Mouse (Mus musculus) olfactory bulb, adult 2 months (tissue): Measurements from ENCODE around the gene Pxmp4.

ENCODE experiments used
- CTCF ChIP-seq: fragments of 200-500 bp; IDR thresholded peaks from 2 replicates; pipeline ENCODE4 v1.5.1; 2012; ENCODE audit warnings: low read depth, mild to moderate bottlenecking, low read length, moderate library complexity; ENCODE audit not compliant: insufficient read depth
- POLR2A ChIP-seq: fragments of 200-500 bp; IDR thresholded peaks from 2 replicates; pipeline ENCODE4 v1.6.1; 2012; ENCODE audit warnings: mild to moderate bottlenecking, low read depth, low read length, moderate library complexity; ENCODE audit not compliant: insufficient read depth

- TF ChIP-seq POLR2A (no peak), CTCF (no peak)
These were observed 17.1 kb downstream of the Pxmp4 start for GRCm38 (mm10) chr2:154586405-154586804.
